Mouse (Mus musculus): ENCODE results near the gene Cmklr1.

Gene Cmklr1

DNA sequence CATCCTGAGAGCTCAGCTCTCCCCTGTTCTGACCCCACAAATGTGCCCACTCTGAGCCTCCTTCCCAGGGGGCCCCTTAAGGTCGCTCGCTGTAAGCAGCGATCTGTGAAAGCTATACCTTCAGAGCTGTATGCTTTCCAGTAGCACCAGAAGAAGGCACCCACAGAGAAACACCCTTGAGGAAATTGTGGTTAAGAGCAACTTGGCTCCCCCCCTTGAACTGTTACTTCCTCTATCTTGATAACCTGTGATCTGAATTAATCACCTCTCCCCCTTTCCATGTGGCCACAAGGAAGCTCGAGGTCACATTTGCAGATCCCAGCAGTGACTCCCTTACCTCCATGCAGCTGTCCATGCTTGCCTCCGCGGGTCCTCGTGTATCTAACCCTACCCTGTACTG lies 29.2 kb downstream of the Cmklr1 start:
- no peak for DNase-seq (ENCODE audit: extremely low spot score)

DNA sequence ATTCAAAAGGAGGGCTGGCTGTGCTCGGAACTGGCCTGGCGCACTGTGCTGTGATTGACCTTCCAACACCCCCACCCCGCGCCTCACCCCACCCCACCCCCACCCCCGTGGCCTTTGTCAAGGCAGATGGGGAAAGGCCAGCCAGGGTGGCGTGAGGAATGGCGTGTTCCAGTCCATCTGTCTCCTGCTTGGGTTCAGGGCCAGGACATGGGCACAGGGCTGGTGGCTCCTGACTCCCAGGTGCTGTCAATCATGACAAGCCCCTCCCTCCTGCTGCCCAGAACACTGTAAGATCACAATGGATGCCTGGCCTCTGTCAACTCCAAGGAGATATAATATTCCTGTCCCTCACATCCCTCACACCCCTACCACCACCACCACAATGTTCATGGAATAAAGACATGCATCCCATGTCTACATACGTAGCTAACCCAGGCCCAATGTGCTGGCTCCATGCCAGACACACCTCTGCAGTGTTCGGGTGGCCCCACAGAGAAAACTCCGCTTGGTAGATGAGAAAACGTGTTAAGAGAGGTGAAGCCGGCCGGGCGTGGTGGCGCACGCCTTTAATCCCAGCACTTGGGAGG lies 30.0 kb downstream of the Cmklr1 start:
- DNase-seq (ENCODE audit: extremely low spot score) = no peak

DNA sequence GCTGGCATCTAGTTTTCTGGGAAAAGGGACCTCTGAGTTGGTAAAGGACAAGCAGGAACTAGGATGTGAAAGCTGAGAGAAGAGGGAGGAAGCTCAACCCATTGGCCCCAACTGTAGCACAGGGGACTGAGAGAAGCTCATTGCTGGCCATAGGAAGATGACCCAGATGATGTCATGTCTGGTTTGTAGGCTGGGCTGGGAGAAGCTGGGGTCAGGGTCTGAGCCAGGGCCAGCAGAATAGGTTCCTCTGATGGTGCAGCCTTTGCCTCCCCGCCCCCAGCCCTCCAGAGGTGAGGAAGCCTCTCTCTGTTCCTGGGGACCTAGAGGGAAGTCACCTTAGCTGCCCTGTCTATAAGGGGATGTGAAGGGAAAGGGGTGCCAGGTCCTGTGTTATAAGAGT lies 31.1 kb downstream of the Cmklr1 start:
- no peak for DNase-seq (ENCODE audit: extremely low spot score)

DNA sequence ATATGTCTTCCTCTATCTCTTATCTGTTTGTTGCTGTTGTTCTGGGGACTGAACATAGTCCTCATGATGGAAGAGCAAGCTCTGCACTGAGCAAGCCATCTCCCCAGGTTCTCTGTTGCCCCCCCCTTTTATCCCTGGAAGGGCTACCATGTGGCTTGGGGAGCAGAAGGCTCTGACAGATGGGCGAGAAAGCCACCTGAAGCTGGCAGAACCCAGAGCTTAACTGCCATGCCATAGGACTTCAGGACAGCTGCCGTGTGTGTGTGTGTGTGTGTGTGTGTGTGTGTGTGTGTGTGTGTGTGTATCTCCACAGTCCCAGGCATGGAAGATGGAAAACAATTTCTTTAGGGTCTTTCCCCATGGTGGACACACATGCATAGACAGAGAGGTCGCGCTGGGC lies 31.5 kb downstream of the Cmklr1 start:
- DNase-seq (ENCODE audit: extremely low spot score) = no peak

DNA sequence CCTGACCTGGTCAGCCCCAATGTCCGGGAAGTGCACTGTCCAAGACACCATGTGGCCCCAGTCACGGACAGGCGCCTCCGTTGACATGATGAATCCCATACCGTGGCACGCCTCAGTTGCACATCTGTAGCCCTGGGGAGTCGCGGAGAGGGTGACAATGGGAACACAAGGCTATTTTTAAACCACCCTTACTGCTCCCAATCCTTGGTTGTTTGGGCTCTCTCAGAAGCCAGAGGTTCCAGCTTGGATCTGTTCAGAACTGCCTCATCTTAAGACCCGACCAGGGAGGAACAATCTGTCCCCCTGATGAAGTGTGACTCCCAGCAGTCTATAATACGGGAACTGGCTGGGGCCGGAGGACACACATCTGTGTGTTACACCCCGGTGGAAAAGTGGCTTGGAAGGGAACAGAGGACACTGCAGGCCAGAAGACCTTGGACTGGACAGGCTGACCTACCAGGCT lies 38.4 kb downstream of the Cmklr1 start:
- no peak for DNase-seq (ENCODE audit: extremely low spot score)

DNA sequence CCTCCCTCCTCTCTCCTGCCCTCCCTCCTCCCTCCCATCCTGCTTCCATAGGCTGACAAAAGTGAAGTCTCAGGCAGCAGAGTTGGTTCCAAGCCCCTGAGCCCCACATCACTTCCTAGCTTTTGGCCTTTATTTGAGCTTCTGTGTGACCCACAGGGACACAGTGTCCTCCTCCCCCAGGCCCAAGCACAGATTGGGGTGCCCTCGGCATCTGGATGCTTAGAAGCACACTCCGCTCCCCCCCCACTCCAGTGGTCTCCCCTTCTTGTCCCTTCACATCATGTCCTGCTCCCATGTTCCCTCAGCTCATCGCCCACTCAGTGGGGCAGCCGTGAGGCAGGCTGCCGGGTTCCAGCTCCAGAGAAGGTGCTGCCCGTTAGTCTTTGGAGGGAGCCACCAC lies 39.1 kb downstream of the Cmklr1 start:
- no peak for DNase-seq (ENCODE audit: extremely low spot score)

DNA sequence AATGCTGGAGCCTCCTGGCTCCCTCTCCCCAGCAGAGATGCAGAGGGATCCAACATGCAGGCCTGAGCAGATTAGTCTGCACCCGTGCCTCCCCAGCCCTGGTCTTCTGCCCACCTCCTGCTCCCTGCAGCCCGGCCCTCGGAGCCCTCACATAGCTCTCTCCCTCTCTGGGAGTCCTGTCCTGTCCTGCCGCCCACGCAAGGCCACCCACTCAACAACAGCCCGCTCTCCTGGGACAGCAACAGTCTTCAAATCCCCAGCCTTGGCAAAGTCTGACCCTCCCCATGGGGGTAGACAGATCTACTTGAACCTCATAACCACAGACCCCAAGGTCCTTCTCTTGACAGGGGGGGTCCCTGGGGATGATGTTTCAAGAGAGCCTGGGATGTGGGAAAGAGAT lies 39.7 kb downstream of the Cmklr1 start:
- DNase-seq (ENCODE audit: extremely low spot score) = no peak

DNA sequence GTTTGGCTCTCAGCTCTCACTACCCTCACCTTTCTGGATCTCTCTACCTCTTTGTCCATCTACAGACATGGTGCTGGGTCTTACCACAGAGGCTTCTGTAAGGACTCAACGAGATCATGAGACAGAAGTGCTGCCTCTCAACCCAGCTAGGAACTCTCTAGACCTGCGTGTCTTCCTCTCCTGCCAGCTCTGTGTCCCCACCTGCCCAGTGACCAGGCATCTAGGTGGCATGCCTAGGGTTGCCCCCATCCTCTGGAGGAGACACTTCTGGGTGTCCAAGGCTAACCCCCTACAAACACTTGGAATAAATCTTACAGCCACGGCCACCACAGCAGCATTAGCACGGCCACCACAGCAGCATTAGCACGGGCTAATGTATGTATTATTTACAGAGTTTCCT lies 40.3 kb downstream of the Cmklr1 start:
- no peak for DNase-seq (ENCODE audit: extremely low spot score)

DNA sequence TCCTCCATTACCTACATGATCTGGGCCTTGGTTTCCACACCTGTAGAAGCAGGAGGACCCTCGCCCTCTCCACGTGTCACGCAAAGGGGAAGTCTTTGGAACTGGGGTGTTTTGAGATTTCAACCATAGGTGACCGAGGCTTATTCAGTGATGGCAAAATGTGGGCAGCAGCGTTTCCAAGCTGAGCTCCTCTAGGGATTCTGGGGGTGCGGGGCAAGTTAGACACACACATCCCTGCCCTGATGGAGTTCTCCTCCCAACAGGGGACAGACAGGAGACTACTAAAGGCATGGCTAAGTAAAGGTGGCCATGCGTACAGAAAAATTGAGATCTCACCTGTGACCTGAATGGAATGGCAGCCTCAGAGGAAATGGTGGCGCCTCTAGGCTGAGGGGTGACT lies 41.7 kb downstream of the Cmklr1 start:
- DNase-seq (ENCODE audit: extremely low spot score) = no peak

DNA sequence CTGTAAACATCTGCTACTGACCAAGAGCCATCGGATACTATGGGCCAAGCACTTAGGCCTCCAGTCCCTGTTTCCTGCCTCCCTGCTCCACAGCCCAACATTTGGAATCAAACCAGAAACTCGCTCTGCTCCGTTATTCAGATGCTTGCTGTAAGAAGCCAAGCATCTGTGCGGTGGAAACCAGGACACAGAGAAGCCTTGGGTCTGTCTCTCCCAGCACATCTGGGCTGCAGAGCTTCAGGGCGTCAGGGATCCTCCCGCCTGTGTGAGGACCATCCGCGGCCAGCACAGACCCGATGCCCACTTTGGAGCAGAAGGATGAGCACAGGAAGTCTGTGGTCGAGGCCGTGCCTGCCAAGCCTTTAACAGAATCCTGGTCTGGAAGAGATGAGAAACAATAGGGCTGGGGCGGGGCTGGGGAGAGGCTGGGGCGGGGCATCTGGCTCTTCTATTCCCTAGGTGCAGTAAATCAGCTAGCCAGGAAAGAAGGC lies 42.2 kb downstream of the Cmklr1 start:
- DNase-seq (ENCODE audit: extremely low spot score) = no peak

DNA sequence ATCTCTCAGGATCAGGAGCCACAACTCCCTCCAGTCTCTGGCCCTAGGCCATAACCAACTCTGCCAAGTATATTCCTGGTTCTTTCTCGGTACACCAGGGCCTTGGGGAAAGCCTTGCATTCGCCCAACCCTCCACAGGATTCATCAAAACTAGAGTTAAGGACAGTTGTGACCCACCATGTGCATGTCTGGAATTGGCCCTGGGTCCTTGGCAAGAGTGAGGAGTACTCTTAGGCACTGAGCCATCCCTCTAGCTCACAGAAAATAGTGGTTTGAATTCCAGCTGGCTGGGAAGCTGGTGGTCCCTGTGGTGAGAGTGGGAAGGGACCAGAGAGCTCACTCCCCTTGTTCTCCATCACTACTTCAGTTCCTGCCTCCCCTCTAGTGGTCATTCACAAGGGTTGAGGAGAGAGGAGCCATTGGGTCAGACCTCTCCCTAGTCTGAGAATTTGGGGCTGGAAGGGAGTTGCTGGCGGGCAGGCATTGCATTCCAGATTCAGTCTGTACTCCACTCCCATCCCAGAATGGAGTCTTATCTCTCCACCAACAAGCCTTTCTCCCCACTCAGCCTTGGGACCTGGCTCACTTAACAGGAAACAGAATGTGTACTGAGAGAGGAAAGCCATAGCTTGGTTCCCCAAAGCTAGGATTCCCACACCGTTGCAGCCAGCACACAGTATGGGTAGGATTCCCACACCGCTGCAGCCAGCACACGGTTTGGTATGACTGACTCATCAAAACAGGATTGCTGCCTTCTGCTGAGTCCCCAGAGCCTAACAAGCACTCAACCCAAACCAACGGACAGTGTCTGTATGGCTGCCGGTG lies 43.1 kb downstream of the Cmklr1 start:
- DNase-seq (ENCODE audit: extremely low spot score) = no peak

DNA sequence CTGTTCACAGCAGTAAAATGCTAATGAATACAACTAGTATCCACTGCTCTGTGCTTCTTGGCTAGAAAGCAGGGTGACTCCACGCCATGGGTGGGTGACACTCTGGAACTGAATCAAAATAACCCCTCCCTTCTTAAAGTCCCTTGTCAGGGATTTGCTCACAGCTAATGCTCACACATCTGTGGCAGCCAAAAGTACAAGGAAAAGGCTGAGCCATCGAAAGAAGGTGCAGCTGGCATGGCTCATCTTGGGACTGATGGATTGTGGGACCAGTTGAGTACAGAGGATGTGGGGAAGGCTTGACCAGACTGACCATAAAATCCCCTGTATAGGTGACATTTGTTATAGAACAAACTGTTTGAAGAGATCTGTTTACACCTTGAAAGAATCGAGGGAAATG lies 44.1 kb downstream of the Cmklr1 start:
- DNase-seq (ENCODE audit: extremely low spot score) = no peak

DNA sequence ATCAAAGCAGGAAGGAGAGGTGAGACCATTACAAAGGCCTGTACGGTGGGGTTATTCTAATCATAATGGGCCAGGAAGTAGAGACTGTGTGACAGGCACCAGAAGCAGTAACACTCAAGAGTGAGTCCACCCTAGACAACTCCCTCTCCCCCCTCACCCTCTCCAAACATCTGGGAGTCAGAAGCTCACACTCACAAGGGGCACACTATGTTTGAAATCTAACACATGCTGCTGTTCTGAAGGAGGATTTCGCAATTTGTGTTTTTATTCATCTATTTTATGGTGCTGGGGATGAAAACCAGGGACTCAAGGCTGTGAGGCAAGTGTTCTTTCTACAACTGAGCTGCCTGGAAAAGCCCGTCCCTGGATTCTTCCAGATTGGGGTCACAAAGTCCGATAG lies 45.5 kb downstream of the Cmklr1 start:
- no peak for DNase-seq (ENCODE audit: extremely low spot score)

DNA sequence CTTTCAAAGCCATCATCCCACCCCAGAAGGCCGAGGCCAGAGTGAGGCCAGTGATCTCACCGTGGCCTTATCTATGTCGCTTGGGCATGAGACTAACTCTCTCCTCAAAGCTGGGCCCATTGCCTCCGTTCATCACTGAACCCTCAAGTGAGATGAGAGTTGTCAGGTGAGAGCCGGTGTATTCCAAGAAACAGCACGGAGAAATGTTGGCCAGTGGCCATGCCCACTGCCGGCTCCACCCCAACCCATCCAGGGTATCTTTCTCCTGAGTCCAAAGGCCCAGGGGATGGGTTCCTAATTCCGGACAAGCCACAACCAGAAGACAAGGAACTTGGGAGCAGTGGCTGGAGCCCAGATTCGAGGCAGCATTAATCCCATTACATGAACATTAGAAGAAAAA lies 46.8 kb downstream of the Cmklr1 start:
- no peak for DNase-seq (ENCODE audit: extremely low spot score)

DNA sequence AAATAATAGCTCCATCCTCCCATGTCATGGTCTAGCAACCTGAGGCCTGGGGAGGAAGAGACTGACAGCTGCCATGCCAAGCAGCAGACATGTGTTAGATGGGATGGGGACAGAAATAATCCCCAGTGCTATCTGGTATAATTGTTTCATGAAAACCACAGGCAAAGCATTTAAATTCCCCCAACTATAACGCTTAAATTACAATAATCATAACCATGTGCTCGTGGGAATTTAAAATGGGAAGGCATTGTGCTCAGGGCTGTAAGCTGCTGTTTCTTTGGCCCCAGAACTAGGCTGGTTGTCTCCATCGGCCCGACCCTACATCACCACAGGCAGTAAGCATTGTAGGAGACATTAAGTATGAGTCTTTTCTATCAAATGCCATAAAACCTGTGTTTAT lies 49.4 kb downstream of the Cmklr1 start:
- DNase-seq (ENCODE audit: extremely low spot score) = no peak

DNA sequence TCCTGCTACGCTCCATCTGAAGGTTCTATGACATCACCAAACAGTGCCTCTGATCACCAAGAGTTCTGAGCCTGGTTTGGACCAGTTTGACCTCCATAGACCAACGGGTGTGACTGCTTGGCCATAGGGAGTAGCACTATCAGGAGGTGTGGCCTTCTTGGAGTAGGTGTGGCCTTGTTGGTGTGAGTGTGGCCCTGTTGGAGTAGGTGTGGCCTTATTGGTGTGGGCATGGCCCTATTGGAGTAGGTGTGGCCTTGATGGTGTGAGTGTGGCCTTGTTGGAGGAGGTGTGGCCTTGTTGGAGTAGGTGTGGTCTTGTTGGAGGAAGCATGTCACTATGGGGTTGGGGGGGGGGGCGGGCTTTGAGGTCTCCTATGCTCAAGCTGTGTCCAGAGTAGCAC lies 50.0 kb downstream of the Cmklr1 start:
- DNase-seq (ENCODE audit: extremely low spot score) = no peak

DNA sequence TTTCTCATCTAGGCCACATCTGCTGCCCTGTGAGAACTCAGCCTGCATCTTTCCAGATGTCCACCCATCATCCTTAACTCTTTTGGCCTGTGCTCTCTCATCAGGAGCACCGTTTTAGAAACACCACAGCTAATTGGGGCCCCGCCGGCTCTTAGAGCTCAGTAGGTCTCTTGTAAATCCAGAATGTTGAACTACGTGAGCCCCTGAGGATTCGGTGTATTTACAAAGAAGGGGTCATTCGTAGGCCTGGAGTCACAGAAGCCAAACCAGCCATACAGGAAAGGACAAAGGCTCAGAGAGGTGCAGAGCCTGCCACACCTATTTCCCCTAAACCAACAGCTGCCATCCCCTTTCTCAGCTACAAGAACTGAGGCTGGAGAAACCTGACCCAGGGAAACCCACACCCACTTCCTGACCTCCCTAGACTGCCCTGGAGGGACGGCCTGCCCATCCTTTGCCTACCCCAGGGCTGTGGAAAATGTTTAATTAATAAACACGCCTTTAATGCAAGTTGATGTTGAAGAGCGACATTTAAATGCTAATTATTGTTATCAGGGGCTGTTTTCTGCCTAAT lies 53.4 kb downstream of the Cmklr1 start:
- DNase-seq (ENCODE audit: extremely low spot score) = no peak

DNA sequence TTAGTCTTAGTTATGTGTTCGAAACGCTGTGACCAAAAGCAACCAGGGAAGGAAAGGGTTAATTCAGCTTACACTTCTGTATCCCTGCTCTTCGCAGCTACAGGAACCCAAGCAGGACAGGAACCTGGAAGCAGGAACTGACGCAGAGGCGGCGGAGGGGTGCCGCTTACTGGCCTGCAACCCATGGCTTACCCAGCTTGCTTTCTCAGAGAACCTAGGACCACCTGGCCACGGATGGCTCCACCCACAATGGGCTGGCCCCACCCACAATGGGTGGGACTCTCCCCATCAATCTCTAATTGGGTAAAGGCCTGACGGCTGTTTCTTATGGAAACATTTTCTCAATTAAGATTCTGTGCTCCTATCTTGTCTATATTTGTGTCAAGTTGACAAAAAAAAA lies 54.0 kb downstream of the Cmklr1 start:
- DNase-seq (ENCODE audit: extremely low spot score) = no peak

DNA sequence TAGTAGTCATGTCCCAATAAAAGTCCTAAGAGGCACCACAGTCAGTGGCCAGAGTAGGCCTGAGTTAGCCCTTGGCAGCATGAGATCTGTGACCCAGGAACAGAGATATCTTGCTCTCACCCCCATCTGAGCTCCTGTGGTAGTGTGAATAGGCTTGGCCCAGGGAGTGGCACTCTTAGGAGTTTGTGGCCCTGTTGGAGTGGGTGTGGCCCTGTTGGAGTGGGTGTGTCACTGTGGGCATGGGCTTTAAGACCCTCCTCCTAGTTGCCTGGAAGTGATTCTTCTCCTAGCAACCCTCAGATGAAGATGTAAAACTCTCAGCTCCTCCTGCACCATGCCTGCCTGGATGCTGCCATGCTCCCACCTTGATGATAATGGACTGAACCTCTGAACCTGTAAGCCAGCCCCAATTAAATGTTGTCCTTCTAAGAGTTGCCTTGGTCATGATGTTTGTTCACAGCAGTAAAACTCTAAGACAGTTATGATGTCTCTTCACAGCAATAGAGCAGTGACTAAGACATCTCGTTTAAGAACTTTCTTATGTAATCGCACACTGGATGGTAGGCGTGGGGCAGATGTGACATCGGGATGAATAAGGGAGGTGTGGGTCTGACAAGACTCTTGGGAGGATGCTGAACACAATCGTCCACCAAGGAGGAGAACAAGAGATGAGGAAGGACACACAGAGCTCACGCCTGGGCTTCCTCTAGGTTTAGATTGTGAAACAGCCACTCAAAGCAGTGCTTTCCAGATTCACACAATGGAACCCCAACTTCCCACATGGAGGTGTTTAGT lies 56.1 kb downstream of the Cmklr1 start:
- no peak for DNase-seq (ENCODE audit: extremely low spot score)

DNA sequence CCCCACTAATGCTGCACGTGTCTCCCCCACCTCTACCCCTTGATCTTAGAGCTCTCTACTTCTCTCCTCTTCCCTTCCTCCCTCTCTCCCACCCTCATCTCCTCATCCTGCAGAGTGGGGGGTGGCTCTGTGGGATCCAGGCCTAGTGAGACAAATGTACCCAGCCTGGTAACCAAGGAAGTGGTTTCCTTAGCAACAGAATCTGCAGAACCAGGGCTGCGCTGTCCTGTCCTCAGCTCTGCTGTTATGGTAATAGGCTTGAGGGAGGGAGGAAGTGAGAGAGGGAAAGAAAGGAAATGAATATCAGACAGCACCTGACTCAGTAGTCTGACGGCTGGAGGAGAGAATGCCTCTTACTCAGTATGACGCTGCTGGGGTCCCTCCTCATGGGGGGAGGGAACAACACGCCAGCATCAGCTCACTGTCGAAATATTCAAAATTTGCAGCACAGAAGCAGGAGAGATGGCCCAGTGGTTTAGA lies 58.4 kb downstream of the Cmklr1 start:
- DNase-seq (ENCODE audit: extremely low spot score) = peak; percentile 48

DNA sequence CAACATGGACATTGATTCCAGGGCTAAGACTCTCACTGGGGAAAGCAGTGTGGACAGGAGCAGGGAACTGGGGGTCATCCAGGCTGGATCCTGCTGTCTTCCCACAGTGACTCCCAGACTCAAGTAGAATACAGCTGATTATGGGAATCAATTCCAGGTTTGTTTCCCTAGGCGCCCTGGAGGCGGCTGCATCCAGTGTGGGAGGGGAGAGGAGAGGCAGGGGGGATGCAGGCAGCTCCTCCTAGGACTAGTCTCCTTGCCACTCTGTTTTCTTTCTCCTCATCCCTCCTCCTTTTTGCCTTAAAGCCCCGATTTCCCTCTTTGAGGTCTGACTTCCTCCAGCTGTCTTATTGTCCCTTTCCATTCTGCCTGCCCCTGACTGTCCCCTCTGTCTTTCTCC lies 59.1 kb downstream of the Cmklr1 start:
- DNase-seq (ENCODE audit: extremely low spot score) = no peak

DNA sequence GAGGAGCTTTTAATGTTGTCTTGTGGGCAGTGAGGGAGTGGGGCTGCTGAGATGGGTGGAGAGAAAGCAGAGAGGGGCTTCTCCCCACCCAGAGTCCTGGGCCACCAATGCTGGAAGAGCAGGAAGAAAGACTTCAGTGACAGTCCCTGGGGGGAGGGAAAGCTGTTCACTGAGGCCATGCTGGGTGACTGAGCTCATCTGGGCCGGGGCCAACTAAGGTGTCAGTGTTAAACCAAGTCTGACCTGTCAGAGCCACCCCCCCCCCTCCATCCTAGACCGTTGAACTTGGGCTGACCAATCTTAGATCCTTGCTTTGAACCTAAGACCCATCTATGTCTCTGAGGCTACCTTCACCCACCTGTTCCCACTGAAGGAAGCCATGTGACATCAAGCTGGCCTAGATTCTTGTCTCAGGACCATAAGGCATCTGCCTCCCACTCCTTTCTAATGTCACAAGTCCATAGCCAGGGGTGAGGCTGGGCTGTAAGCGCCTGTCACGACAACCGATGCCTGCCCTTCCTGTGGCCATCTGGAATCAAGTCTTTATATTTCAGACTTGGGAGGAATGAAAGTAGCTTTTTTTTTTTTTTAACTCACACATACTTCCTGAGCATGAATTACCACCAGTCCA lies 60.1 kb downstream of the Cmklr1 start:
- DNase-seq (ENCODE audit: extremely low spot score) = no peak
